Mouse (Mus musculus) embryonic facial prominence, embryonic 12.5 days (tissue): ENCODE measurements around the gene Patj. TPM values are rescaled to one million over a fixed set of nuclear protein-coding genes. Genes with fewer than 3 reads are reported as not detected.
A peak's percentile ranks its signal among the peaks of the same experiment; 100 is the strongest.
"Not testable (repeated sequence)": the region's sequence is repeated elsewhere in the genome, so short reads cannot be mapped to it uniquely, and the experiment has no call there.

Source experiments
- ATAC-seq: fragments of 200-750 bp; cut with Nextera tagmentation; 2 replicates; pipeline ENCODE4 v1.8.0; 2017; ENCODE audit not compliant: insufficient number of reproducible peaks, insufficient read depth, low FRiP score, low TSS enrichment
- H3K27ac ChIP-seq: fragments of 300-500 bp; sonication (generic); 2 replicates; pipeline ENCODE4 v1.5.1; 2016; ENCODE audit warnings: mild to moderate bottlenecking
- H3K27me3 ChIP-seq: fragments of 300-500 bp; sonication (generic); 2 replicates; pipeline ENCODE4 v1.6.1; 2016; ENCODE audit warnings: mild to moderate bottlenecking, moderate library complexity
- H3K36me3 ChIP-seq: fragments of 300-500 bp; sonication (generic); 2 replicates; pipeline ENCODE4 v1.6.1; 2016; ENCODE audit warnings: mild to moderate bottlenecking
- H3K4me1 ChIP-seq: fragments of 300-500 bp; sonication (generic); 2 replicates; pipeline ENCODE4 v1.6.1; 2016
- H3K4me2 ChIP-seq: fragments of 300-500 bp; sonication (generic); replicated peaks from 2 replicates; pipeline ENCODE4 v1.6.1; 2016; ENCODE audit warnings: mild to moderate bottlenecking, moderate library complexity
- H3K4me3 ChIP-seq: fragments of 300-500 bp; sonication (generic); 2 replicates; pipeline ENCODE4 v1.5.1; 2016; ENCODE audit warnings: mild to moderate bottlenecking
- H3K9ac ChIP-seq: fragments of 300-500 bp; sonication (generic); 2 replicates; pipeline ENCODE4 v1.6.1; 2016; ENCODE audit warnings: mild to moderate bottlenecking, moderate library complexity
- H3K9me3 ChIP-seq: fragments of 300-500 bp; sonication (generic); 2 replicates; pipeline ENCODE4 v1.6.1; 2016; ENCODE audit warnings: mild to moderate bottlenecking, moderate library complexity
- WGBS: fragments of 180-500 bp; shearing (Covaris S2); methylation state at CpG from one replicate; pipeline ENCODE4 v1.1.7; 2016; 5-methylcytosine and 5-hydroxymethylcytosine counted together
- polyA plus RNA-seq: library from polyadenylated mRNA; unstranded; fragments of >200 nt; fragmentation: Nextera tagmentation; extraction: Ambion mirVana; gene quantifications from 2 replicates; pipeline ENCODE4 v1.2.1, GENCODE M21; 2016

Gene Patj
- polyA plus RNA-seq, 1 experiment from 2014 or later, result 20.8 TPM

- H3K9me3 ChIP-seq, H3K36me3 ChIP-seq, H3K27me3 ChIP-seq, H3K27ac ChIP-seq, H3K4me3 ChIP-seq, H3K4me1 ChIP-seq, H3K4me2 ChIP-seq, H3K9ac ChIP-seq, ATAC-seq: not testable (repeated sequence)
Observed at GRCm38 (mm10) chr4:98629217-98629616, 233.6 kb downstream of the Patj start.

- H3K9ac ChIP-seq, result no peak overlapping the region
- no peaks in the 10 kb centered on the region for H3K9me3 ChIP-seq
- WGBS, result 81% methylated on average over 18 of the region's 18 CpGs
- H3K4me3 ChIP-seq, result no peak overlapping the region
- no peak overlapping the region for H3K4me2 ChIP-seq
- ATAC-seq, result no peak
- H3K4me1 ChIP-seq, result no peaks in the 10 kb centered on the region
- H3K36me3 ChIP-seq, result no peaks in the 10 kb centered on the region
- no peaks in the 10 kb centered on the region for H3K27me3 ChIP-seq
- no peak overlapping the region for H3K27ac ChIP-seq
Observed at GRCm38 (mm10) chr4:98635140-98635837, 239.7 kb downstream of the Patj start.

DNA sequence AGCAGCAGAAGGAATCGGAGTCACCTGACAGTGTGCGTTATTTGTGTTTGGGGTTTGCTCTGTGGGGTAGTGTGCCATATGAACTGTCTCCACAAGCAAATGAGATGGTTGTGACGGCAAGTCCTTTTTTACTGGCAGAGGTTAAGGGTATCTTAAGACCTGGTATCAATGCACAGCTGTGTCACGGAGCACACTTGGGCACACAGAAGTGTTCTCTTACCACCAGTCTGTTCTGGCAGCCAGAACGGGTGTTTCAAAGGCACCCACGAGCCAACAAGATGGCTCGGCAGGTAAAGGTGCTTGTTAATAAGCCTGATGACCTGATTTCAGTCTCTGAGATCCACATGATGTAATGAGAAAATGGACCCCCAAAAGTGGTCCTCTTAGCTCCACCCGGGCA lies 243.1 kb downstream of the Patj start:
- Histone ChIP-seq H3K27me3 (no peaks in the 10 kb centered on the region), H3K27ac (no peak overlapping the region), H3K9me3 (no peaks in the 10 kb centered on the region), H3K9ac (no peak overlapping the region), H3K4me1 (no peaks in the 10 kb centered on the region), H3K36me3 (no peaks in the 10 kb centered on the region), H3K4me3 (no peak overlapping the region), H3K4me2 (no peak overlapping the region)
- 92% methylated on average over 8 of the region's 8 CpGs for WGBS
- ATAC-seq, result no peak

DNA sequence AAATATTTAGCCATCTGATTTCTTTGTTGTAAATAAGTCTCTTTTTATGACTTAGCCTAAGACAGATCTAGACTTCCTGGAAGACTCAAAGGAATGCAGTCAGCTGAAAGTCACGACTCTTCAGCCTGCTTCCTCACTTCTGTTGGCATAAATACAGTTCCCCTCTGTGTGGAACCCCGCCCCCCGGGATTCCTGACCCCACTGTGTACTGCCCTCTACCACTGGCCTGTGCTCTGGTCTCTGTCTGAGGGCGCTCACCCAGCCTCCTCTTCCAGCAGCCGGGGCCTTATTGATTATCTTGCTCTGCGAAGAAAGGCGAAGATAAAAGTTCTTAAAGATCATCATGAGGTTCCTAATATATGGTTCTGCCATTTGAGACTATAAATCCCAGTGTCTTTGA lies 258.1 kb downstream of the Patj start:
- ATAC-seq, result no peak
- Histone ChIP-seq H3K36me3 (no peaks in the 10 kb centered on the region), H3K9me3 (no peaks in the 10 kb centered on the region), H3K27me3 (no peaks in the 10 kb centered on the region), H3K4me1 (0 out of 2 replicates have a peak, but pooled peaks cover 7% of the 10 kb centered on the region), H3K4me2 (no peak overlapping the region), H3K4me3 (no peak overlapping the region), H3K27ac (no peak overlapping the region), H3K9ac (no peak overlapping the region)
- whole genome bisulfite sequencing, result 57% methylated on average over 7 of the region's 7 CpGs

GRCm38 (mm10) chr4:98654419-98654821 lies 258.8 kb downstream of the Patj start:
- Histone ChIP-seq H3K4me1 (0 out of 2 replicates have a peak, but pooled peaks cover 7% of the 10 kb centered on the region), H3K27ac (no peak overlapping the region), H3K27me3 (no peaks in the 10 kb centered on the region), H3K9me3 (no peaks in the 10 kb centered on the region), H3K4me3 (no peak overlapping the region), H3K4me2 (no peak overlapping the region), H3K9ac (no peak overlapping the region), H3K36me3 (no peaks in the 10 kb centered on the region)
- no peak for ATAC-seq
- 50% methylated on average over 2 of the region's 2 CpGs for WGBS

DNA sequence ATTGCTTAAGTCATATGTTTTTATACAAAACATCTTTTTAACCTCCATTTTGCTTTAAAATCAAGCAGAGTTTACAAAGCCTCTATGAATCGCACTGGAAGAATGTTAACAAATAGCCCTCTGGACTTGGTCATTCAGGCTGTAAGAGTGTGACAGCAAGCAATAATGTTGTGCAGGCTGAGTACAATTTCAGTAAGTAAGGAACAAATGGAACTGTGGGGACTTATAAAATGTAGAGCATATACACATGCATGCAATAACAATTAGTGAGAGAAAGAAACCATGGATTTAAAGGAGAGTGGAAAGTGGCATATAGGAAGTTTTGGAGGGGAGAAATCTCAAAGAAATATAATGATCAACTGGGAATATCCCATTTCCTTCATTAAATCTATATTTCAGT lies 261.2 kb downstream of the Patj start:
- no peaks in the 10 kb centered on the region for H3K27me3 ChIP-seq
- H3K27ac ChIP-seq, result no peak overlapping the region
- 81% methylated on average over 1 of the region's 1 CpGs for WGBS
- no peak overlapping the region for H3K4me3 ChIP-seq
- 0 out of 2 replicates have a peak, but pooled peaks cover 7% of the 10 kb centered on the region for H3K4me1 ChIP-seq
- no peak overlapping the region for H3K4me2 ChIP-seq
- H3K9me3 ChIP-seq, result no peaks in the 10 kb centered on the region
- H3K9ac ChIP-seq, result no peak overlapping the region
- ATAC-seq, result no peak
- no peaks in the 10 kb centered on the region for H3K36me3 ChIP-seq

DNA sequence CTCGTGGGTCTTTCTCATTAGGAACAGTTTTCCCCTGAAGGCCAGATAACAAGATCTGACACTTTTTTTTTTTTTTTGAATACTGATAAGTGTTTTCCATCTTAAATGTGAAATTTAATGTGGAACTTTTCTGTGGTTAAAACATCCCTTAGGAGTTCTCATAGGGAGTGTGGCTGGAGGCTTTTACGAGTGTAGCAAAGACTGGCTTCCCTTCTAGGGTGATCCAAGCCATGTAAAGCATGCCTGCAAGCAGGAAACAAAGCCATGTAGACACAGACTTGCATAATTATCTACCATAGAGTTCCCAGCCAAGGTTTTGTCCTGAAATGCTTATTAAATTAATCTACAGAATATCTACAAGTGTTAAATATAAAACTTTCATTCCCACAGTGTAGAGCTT lies 263.4 kb downstream of the Patj start:
- Histone ChIP-seq H3K9me3 (no peaks in the 10 kb centered on the region; the same call in 1 of the 2 replicates), H3K36me3 (no peaks in the 10 kb centered on the region), H3K4me2 (no peak overlapping the region), H3K27ac (no peak overlapping the region), H3K4me3 (no peak overlapping the region), H3K4me1 (0 out of 2 replicates have a peak, but pooled peaks cover 7% of the 10 kb centered on the region), H3K27me3 (no peaks in the 10 kb centered on the region), H3K9ac (no peak overlapping the region)
- WGBS, result 71% methylated on average over 2 of the region's 2 CpGs
- ATAC-seq, result no peak

- Histone ChIP-seq H3K27me3 (no peaks in the 10 kb centered on the region), H3K4me1 (no peaks in the 10 kb centered on the region)
- WGBS, result 69% methylated on average over 2 of the region's 2 CpGs
Observed at GRCm38 (mm10) chr4:98660534-98660933, 264.9 kb downstream of the Patj start.

DNA sequence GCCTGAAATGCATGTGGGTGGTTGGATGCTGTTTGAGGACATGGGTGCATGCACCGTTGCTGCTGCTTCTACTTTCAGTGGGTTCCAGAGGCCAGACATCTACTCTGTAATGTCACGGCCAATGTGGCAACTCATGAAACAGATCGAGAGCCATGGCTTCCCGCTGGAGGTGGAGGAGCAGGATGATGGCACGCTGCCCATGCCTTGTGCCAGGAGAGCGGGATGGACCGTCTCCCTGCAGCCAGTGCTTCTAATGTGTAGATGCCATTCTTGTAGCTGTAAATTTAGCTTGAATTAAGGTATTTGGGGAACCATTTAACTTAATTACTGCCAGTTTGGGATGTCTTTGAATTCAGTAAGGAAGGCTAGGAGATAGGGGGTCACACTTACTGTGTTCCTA lies 270.3 kb downstream of the Patj start:
- Histone ChIP-seq H3K4me3 (no peak overlapping the region), H3K36me3 (no peaks in the 10 kb centered on the region), H3K4me1 (no peaks in the 10 kb centered on the region), H3K27me3 (no peaks in the 10 kb centered on the region), H3K9ac (no peak overlapping the region), H3K9me3 (no peaks in the 10 kb centered on the region; the same call in 1 of the 2 replicates), H3K4me2 (no peak overlapping the region), H3K27ac (no peak overlapping the region)
- ATAC-seq, result no peak
- 94% methylated on average over 7 of the region's 7 CpGs for WGBS

More at GRCm38 (mm10) chr4:98660534-98660933, 264.9 kb downstream of the Patj start:
- H3K4me3 ChIP-seq, result no peak overlapping the region
- no peak overlapping the region for H3K27ac ChIP-seq
- no peak overlapping the region for H3K9ac ChIP-seq
- no peak overlapping the region for H3K4me2 ChIP-seq
- no peaks in the 10 kb centered on the region for H3K36me3 ChIP-seq
- no peaks in the 10 kb centered on the region; the same call in 1 of the 2 replicates for H3K9me3 ChIP-seq
- ATAC-seq, result no peak

DNA sequence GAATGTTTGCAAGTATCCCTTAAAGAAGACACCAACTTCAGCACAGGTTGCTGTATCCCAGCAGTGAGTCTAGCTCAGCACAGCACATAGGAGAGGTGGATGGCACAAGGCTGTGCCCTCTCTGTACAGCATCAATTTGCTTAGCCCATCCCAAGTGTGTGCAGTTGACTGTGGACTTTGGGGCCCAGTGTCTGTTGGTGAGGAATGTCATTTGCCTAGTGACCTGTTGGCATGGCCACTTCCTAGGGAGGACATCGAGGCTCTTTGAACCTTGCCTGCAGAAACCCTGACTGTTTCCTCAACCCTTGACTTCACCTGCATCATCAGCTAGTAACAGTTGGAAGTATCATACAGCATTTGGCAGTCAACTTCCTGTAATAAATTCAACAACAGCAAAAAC lies 270.9 kb downstream of the Patj start:
- Histone ChIP-seq H3K36me3 (no peaks in the 10 kb centered on the region), H3K9me3 (no peaks in the 10 kb centered on the region; the same call in 1 of the 2 replicates), H3K4me2 (no peak overlapping the region), H3K27me3 (no peaks in the 10 kb centered on the region), H3K4me3 (no peak overlapping the region), H3K4me1 (no peaks in the 10 kb centered on the region), H3K27ac (no peak overlapping the region), H3K9ac (no peak overlapping the region)
- ATAC-seq, result no peak
- 77% methylated on average over 1 of the region's 1 CpGs for WGBS

- no peak overlapping the region for H3K27ac ChIP-seq
- no peak for ATAC-seq
- 74% methylated on average over 3 of the region's 3 CpGs for WGBS
Observed at GRCm38 (mm10) chr4:98667009-98667408, 271.4 kb downstream of the Patj start.

DNA sequence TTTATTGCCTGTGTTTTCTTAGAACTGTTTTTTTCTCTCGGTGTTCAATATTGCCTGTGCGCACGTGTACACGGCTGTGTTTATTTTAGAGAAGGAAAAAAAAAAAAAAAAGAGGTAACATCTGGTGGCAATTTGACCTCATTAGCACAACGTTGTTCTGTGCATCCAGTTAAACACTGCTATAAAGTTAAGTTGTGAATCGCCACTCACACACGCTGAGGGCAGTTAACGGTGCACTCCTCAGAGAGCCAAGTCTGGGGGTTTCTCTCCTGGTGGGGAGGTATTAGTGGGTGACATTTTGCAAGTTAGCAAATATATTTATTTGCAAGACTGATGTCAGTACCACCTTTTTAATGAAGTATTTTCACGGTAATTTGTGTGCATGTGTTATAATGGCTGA lies 281.9 kb downstream of the Patj start:
- Histone ChIP-seq H3K4me3 (no peak overlapping the region), H3K9me3 (no peaks in the 10 kb centered on the region), H3K27me3 (no peaks in the 10 kb centered on the region), H3K9ac (no peak overlapping the region), H3K4me1 (peaks cover 9% of the 10 kb centered on the region; the same call in 1 of the 2 replicates), H3K4me2 (0 out of 2 replicates have a peak overlapping the region, but pooled peaks have one; percentile 6), H3K27ac (no peak overlapping the region), H3K36me3 (no peaks in the 10 kb centered on the region)
- 24% methylated on average over 9 of the region's 9 CpGs for WGBS
- ATAC-seq, result no peak

More at GRCm38 (mm10) chr4:98667009-98667408, 271.4 kb downstream of the Patj start:
- Histone ChIP-seq H3K4me1 (no peaks in the 10 kb centered on the region), H3K36me3 (no peaks in the 10 kb centered on the region), H3K27me3 (no peaks in the 10 kb centered on the region), H3K4me2 (no peak overlapping the region), H3K4me3 (no peak overlapping the region), H3K9ac (no peak overlapping the region), H3K9me3 (no peaks in the 10 kb centered on the region; the same call in 1 of the 2 replicates)
